Mouse (Mus musculus) NIH3T3 (cell line): ENCODE data around the gene Rflna.

Experiments used
- DNase-seq: peaks from one replicate; pipeline ENCODE4 v3.0.0-alpha.2; 2012; ENCODE audit warnings: low read depth

Rflna gene

GRCm38 (mm10) chr5:125005871-125006652 is 3.0 kb downstream of the Rflna start:
- peak; percentile 60 for DNase-seq

DNA sequence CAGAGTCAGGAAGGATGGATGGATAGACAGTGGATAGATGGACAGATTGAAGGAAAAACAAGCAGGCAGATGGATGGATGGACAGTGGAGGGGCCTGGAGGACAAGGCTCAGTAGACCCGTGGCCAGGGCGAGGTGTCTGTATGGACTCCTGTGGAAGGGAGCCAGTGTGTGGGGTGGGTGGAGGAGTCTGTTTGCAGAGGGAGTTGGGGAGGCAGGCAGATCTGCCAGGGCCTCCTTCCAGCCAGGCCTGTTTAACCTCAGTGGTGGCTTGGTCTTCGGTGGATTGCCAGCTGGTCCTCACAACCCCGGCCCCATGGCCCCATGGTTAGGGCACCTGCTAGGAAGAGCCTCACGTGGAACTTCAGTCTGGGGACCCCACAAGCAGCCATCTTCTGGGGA is 3.9 kb downstream of the Rflna start:
- DNase-seq = no peak

DNA sequence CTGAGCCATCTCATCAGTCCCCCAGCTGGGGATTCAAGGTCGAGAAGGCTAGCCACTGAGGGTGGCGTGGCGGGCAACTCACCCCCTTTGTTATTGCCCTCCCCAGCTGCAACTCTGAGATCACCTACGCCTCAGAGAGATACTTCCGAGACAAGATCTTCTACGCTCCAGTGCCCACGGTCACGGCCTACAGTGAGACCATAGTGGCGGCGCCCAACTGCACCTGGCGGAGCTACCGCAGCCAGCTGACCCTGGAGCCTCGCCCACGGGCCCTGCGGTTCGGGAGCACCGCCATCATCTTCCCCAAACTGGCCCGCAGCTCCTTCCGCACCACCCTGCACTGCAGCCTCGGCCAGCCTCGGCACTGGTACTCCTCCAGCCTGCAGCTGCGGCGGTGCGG is 8.1 kb downstream of the Rflna start:
- no peak for DNase-seq

DNA sequence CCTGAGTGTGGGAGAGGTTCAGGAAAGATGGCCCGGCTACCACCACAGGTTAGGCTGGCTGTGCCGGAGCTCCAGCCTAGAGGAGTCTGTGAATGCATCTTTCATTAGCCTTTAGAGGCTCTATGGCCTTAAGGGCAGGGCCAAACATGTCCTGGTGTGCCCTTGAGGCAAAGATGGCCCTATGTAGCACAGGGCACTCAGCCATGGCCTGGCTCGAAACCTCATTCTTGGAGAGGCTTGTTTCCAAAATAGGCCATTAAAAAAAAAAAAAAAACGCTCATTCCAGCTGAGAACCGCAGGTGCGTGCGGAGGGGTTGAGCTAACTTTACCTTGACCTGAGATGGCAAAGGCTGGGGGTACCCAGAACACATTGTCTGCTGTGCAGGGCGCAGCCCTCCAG is 8.6 kb downstream of the Rflna start:
- DNase-seq = no peak

GRCm38 (mm10) chr5:125014497-125014896 is 11.5 kb downstream of the Rflna start:
- peak; percentile 55 for DNase-seq

DNA sequence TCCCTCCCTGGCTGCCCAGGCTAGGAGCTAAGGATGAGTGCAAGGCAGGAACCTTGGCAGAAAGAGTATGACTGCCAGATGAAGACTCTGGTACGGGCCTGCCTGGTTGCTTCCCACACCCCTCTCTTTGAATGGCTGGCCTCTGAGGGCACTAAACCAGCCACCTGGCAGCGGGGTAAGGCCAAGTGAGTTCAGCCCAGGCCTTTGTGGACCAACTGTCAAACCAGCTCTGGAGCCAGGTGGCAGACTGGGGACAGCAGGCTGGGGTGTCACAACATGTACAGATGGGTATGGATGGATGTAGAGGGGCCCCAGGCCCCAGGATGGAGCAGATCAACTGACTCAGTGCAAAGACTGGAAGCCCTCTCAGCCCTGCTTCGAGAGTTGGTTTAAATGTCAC is 12.0 kb downstream of the Rflna start:
- DNase-seq = no peak

DNA sequence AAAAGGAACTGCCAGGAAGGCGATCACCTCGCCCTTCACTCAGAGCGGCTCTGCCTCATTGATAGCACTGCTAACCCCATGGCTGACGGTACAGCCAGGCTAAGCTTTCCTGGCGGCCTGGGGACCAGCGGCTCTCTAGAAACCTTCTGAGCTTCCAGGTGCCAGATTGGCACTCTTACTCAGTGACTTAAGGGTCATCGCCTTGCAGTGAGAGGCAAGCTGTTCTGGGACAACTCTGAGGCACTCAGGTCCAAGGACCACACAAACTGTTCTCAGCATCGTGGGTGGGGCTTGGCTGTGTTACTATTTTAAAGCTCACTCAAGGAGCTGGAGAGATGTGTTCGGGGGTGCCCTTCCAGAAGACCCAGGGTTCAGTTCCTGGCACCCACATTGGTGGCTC is 12.6 kb downstream of the Rflna start:
- no peak for DNase-seq

GRCm38 (mm10) chr5:125016421-125017242 is 13.6 kb downstream of the Rflna start:
- DNase-seq = no peak

DNA sequence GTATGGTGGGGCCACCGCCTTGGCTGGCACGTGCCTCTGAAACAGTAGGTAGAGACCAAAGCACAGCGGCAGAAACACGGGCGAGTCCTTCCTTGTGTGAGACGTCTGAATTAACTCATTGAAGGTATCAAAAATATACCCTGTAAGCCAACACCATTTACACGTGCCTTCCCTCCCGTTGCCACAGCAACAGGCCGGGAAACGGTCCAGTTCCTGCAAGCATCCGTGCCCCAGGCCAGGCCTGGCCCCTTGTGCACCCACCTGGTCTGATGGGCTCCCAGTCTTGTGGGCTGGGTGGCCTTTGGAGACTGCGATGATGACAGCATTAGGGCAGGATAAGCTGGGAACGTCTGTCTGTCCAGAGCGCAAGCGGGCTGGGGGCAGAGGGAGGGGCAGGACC is 14.3 kb downstream of the Rflna start:
- peak; percentile 36 for DNase-seq

- DNase-seq = peak; percentile 82
Measured at GRCm38 (mm10) chr5:125019099-125019498, 16.1 kb downstream of the Rflna start.

GRCm38 (mm10) chr5:125021298-125021697 is 18.3 kb downstream of the Rflna start:
- DNase-seq = peak; percentile 21

- DNase-seq = peak; percentile 32
Measured at GRCm38 (mm10) chr5:125024002-125024401, 21.0 kb downstream of the Rflna start.

- DNase-seq = no peak
Measured at GRCm38 (mm10) chr5:125028371-125028770, 25.4 kb downstream of the Rflna start.

- no peak for DNase-seq
Measured at GRCm38 (mm10) chr5:125028911-125029310, 25.9 kb downstream of the Rflna start.

DNA sequence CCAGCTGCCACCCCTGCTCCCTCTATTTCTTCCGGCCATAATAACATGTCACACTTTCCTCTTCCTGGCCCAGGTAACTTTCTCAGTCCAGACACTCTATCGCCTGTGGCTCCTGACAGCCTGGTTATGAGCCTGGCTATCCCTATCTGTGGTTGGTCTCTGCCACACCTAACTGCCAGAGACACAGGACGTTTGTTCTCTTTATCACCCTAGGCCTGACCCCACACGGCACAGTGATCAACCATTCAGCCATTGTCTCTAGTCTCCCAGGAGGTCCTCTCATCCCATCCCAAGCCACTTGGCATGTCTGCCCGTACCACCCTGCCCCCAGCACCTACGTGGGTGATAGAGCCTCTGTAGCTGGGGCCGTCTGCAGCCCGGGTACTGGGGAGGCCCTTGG is 33.5 kb downstream of the Rflna start:
- DNase-seq = no peak

- DNase-seq = no peak
Measured at GRCm38 (mm10) chr5:125039377-125040027, 36.5 kb downstream of the Rflna start.

- peak; percentile 53 for DNase-seq
Measured at GRCm38 (mm10) chr5:125040128-125040584, 37.1 kb downstream of the Rflna start.

DNA sequence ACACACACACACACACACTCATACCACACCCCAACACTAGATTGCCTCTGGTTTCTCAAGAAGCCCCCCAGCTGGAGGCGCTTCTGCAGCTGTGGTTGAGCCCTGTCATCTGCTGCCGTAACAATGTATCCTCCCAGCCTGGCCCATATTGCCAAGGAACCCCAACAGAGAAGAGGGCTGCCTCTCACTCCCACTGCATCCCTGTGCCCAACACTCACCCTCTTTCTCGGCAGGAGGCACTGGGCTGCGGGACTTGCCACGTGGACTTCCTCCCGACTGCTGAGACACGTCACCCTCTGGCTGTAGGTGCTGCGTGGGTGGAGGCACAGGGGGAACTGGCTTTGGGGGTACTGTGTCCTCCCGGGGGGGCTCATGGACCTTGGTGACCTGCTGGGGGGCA is 38.6 kb downstream of the Rflna start:
- DNase-seq = no peak

DNA sequence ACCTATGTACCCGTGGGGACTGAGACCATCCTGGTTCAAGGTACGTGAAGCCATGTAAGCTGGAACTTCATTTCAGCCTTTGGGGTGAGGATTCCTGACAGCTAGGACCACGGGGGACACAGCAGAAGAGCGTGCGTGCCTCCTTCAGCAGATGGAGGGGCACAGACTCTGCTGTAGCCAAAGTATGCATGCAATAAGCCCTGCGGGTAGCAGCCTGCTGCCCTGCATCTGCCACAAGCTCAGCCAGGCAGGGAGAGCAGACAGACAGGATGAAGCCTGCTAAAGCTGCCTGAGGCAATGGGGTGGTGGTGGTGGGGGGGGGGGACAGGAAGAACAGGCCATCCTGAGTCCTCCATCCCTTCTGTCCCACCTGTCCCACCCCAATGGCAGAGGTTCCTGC is 40.4 kb downstream of the Rflna start:
- DNase-seq = no peak

DNA sequence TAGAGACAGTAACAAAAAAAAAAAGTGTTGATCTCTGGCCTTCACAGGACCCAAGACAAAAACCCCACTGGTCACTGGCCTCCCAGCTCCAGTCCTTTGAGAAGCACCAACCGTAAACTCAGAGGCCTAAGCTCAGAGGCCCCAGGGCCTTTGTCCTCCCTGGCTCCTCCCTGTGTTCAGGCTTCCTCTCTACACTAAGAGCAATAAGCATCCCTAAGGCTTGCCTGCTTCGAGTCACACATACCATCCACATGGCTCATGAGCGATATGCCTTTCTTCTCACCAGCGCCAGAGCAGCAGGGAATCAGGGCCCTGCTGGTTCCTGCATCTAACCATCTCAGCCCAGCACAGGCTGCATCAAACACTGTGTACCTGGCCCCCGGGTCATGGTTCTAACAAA is 42.2 kb downstream of the Rflna start:
- peak; percentile 81 for DNase-seq

DNA sequence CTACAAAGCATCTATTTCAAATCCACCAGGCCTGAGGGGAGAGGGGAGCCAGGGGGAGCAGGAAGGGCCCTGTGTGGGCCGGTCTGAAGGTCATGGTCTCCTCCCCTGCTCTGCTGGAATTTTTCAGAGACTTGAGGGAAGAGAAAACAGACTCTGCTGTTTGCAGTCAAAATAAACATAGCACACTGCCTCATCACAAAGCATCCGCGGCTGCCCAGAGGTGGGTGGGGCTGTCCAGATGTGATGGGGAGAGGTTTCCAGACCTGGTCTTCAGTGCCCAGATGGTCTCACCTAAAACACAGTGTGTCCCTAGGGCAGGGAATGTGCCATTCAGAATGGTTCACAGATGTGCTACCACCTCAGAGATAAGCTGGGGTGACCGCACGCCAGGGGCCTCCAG is 43.4 kb downstream of the Rflna start:
- DNase-seq = peak; percentile 52

DNA sequence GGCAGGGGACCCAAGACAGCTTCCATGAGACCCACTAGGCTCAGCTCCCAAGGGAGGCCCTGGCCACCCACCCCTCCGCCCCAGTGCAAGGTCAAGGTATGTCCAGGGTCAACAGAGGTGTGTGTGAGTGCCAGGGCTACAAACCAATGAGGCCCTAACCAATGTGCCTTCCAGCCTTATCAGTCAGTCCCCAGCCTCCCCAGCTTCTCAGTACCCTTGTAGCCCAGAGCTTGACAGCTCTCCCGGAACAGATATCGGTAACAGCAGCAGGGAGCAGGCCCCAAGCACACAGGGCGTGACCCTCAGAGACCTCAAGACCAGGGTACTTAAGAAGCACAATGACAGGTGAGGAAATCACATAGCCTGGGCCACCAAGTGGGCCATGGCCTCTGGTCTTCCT is 46.5 kb downstream of the Rflna start:
- no peak for DNase-seq

DNA sequence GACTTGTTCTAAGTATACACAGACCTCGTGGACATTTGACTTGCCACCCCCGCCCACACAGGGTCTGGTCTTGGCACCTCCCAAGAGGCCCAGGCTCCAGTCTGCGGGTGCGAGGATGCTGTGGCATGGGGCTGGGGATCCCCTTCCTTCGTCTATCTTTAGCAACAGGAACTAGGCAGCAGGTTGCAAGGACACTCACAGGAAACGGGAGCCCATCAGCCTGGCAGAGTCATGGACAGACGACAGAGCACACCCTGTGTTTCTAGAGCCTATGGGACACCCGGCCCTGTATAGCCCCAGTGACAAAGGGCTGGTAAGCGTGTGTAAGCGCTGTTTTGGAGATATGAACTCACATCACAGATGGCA is 49.2 kb downstream of the Rflna start:
- no peak for DNase-seq
